Mouse (Mus musculus) liver, embryonic 13.5 days (tissue): ENCODE measurements at regions not wholly inside any gene's neighbourhood (a gene's known extent, or its start where the extent isn't known, plus 50 kb on each side); places are given as distances from the start of the nearest gene placed in this dataset.

Source experiments
- ATAC-seq: fragments of 200-750 bp; cut with Nextera tagmentation; 2 replicates; pipeline ENCODE4 v1.8.0; 2017; ENCODE audit warnings: low read depth, mild to moderate bottlenecking, moderate number of reproducible peaks, moderate library complexity
- DNase-seq: peaks from one replicate; pipeline ENCODE4 v3.0.0; 2022
- H3K27ac ChIP-seq: fragments of 300-500 bp; sonication (generic); 2 replicates; pipeline ENCODE4 v1.5.1; 2015; ENCODE audit warnings: moderate library complexity, mild to moderate bottlenecking, inconsistent platforms
- H3K27me3 ChIP-seq: fragments of 300-500 bp; sonication (generic); 2 replicates; pipeline ENCODE4 v1.6.1; 2015; ENCODE audit warnings: mild to moderate bottlenecking, inconsistent platforms
- H3K36me3 ChIP-seq: fragments of 300-500 bp; sonication (generic); 2 replicates; pipeline ENCODE4 v1.6.1; 2015; ENCODE audit warnings: mild to moderate bottlenecking, inconsistent platforms
- H3K4me1 ChIP-seq: fragments of 300-500 bp; sonication (generic); replicated peaks from 2 replicates; pipeline ENCODE4 v1.6.1; 2015; ENCODE audit warnings: inconsistent platforms
- H3K4me2 ChIP-seq: fragments of 300-500 bp; sonication (generic); 2 replicates; pipeline ENCODE4 v1.6.1; 2015; ENCODE audit warnings: inconsistent platforms, mild to moderate bottlenecking, moderate library complexity
- H3K4me3 ChIP-seq: fragments of 300-500 bp; sonication (generic); replicated peaks from 2 replicates; pipeline ENCODE4 v1.5.1; 2015; ENCODE audit warnings: mild to moderate bottlenecking, inconsistent platforms
- H3K9ac ChIP-seq: fragments of 300-500 bp; sonication (generic); 2 replicates; pipeline ENCODE4 v1.6.1; 2015; ENCODE audit warnings: mild to moderate bottlenecking, inconsistent platforms
- H3K9me3 ChIP-seq: fragments of 300-500 bp; sonication (generic); replicated peaks from 2 replicates; pipeline ENCODE4 v1.6.1; 2016; ENCODE audit warnings: inconsistent platforms
- WGBS: fragments of 180-500 bp; shearing (Covaris S2); methylation state at CpG from one replicate; pipeline ENCODE4 v1.1.7; 2015; ENCODE audit not compliant: insufficient replicate concordance; 5-methylcytosine and 5-hydroxymethylcytosine counted together

GRCm38 (mm10) chr11:31807461-31808215 lies 64.4 kb upstream of the Cpeb4 start:
- no peak for DNase-seq
- 0 out of 2 replicates have a peak, but pooled peaks cover 4% of the 10 kb centered on the region for H3K36me3 ChIP-seq
- no peaks in the 10 kb centered on the region for H3K27me3 ChIP-seq
- peak overlapping the region; percentile 60 for H3K9ac ChIP-seq
- H3K9me3 ChIP-seq = no peaks in the 10 kb centered on the region; the same call in 1 of the 2 replicates
- no peak for ATAC-seq
- H3K4me2 ChIP-seq = no peak overlapping the region
- peaks cover 89% of the 10 kb centered on the region for H3K4me1 ChIP-seq
- peak overlapping the region; percentile 96 for H3K27ac ChIP-seq
- H3K4me3 ChIP-seq = no peak overlapping the region
- 74% methylated on average over 8 of the region's 8 CpGs for WGBS

- H3K9ac ChIP-seq = peak overlapping the region; percentile 60
- no peaks in the 10 kb centered on the region; the same call in 1 of the 2 replicates for H3K9me3 ChIP-seq
- H3K4me3 ChIP-seq = no peak overlapping the region
- peak overlapping the region; percentile 96 for H3K27ac ChIP-seq
- peaks cover 89% of the 10 kb centered on the region for H3K4me1 ChIP-seq
- ATAC-seq (no peak), DNase-seq (no peak)
- H3K27me3 ChIP-seq = no peaks in the 10 kb centered on the region
- 0 out of 2 replicates have a peak, but pooled peaks cover 4% of the 10 kb centered on the region for H3K36me3 ChIP-seq
- H3K4me2 ChIP-seq = no peak overlapping the region
- WGBS = 73% methylated on average over 5 of the region's 5 CpGs
Measured at GRCm38 (mm10) chr11:31808216-31808838, 63.7 kb upstream of the Cpeb4 start.

- 0 out of 2 replicates have a peak, but pooled peaks cover 1% of the 10 kb centered on the region for H3K36me3 ChIP-seq
- H3K9ac ChIP-seq = peak overlapping the region; percentile 65
- no peaks in the 10 kb centered on the region; the same call in 1 of the 2 replicates for H3K9me3 ChIP-seq
- DNase-seq (peak; percentile 40), ATAC-seq (peak; percentile 48)
- H3K27ac ChIP-seq = peak overlapping the region; percentile 96
- H3K27me3 ChIP-seq = no peaks in the 10 kb centered on the region
- H3K4me2 ChIP-seq = no peak overlapping the region
- WGBS = 38% methylated on average over 7 of the region's 7 CpGs
- H3K4me3 ChIP-seq = no peak overlapping the region
- H3K4me1 ChIP-seq = peaks cover 86% of the 10 kb centered on the region
Measured at GRCm38 (mm10) chr11:31810011-31810786, 61.8 kb upstream of the Cpeb4 start.

GRCm38 (mm10) chr11:31812215-31812614 lies 59.8 kb upstream of the Cpeb4 start:
- Histone ChIP-seq H3K4me1 (peaks cover 80% of the 10 kb centered on the region), H3K4me2 (peak overlapping the region; percentile 42), H3K4me3 (peak overlapping the region; percentile 4; the same call in 1 of the 2 replicates), H3K27me3 (no peaks in the 10 kb centered on the region), H3K9ac (peak overlapping the region; percentile 55), H3K36me3 (no peaks in the 10 kb centered on the region), H3K9me3 (no peaks in the 10 kb centered on the region), H3K27ac (peak overlapping the region; percentile 96)
- ATAC-seq = peak; percentile 91
- peak; percentile 92 for DNase-seq
- 7% methylated on average over 9 of the region's 9 CpGs for WGBS

- H3K27ac ChIP-seq = peak overlapping the region; percentile 5; the same call in 1 of the 2 replicates
- 59% methylated on average over 4 of the region's 4 CpGs for WGBS
Measured at GRCm38 (mm10) chr11:31814616-31815015, 57.4 kb upstream of the Cpeb4 start.

GRCm38 (mm10) chr11:31815855-31816488 lies 56.0 kb upstream of the Cpeb4 start:
- H3K27ac ChIP-seq = peak overlapping the region; percentile 18; the same call in 1 of the 2 replicates
- peaks cover 55% of the 10 kb centered on the region for H3K4me1 ChIP-seq
- H3K9ac ChIP-seq = no peak overlapping the region
- 81% methylated on average over 12 of the region's 12 CpGs for WGBS
- no peak overlapping the region for H3K4me3 ChIP-seq
- ATAC-seq (no peak), DNase-seq (no peak)
- no peaks in the 10 kb centered on the region for H3K36me3 ChIP-seq
- no peak overlapping the region for H3K4me2 ChIP-seq
- no peaks in the 10 kb centered on the region for H3K27me3 ChIP-seq
- H3K9me3 ChIP-seq = no peaks in the 10 kb centered on the region

More at GRCm38 (mm10) chr11:31814616-31815015, 57.4 kb upstream of the Cpeb4 start:
- Histone ChIP-seq H3K4me1 (peaks cover 57% of the 10 kb centered on the region), H3K4me3 (no peak overlapping the region), H3K36me3 (no peaks in the 10 kb centered on the region), H3K4me2 (no peak overlapping the region), H3K27me3 (no peaks in the 10 kb centered on the region), H3K9ac (no peak overlapping the region), H3K9me3 (no peaks in the 10 kb centered on the region)
- ATAC-seq (no peak), DNase-seq (no peak)

- no peaks in the 10 kb centered on the region for H3K27me3 ChIP-seq
- H3K4me2 ChIP-seq = no peak overlapping the region
- H3K36me3 ChIP-seq = no peaks in the 10 kb centered on the region
- H3K9me3 ChIP-seq = no peaks in the 10 kb centered on the region
- WGBS = 83% methylated on average over 7 of the region's 7 CpGs
- no peak overlapping the region for H3K4me3 ChIP-seq
- DNase-seq = no peak
- H3K9ac ChIP-seq = no peak overlapping the region
- H3K27ac ChIP-seq = no peak overlapping the region
- ATAC-seq = no peak
- peaks cover 54% of the 10 kb centered on the region for H3K4me1 ChIP-seq
Measured at GRCm38 (mm10) chr11:31818032-31818431, 54.0 kb upstream of the Cpeb4 start.

- Histone ChIP-seq H3K9me3 (no peaks in the 10 kb centered on the region), H3K27ac (no peak overlapping the region), H3K27me3 (no peaks in the 10 kb centered on the region), H3K4me2 (no peak overlapping the region), H3K36me3 (no peaks in the 10 kb centered on the region), H3K4me3 (no peak overlapping the region), H3K9ac (no peak overlapping the region), H3K4me1 (peaks cover 58% of the 10 kb centered on the region)
- 70% methylated on average over 4 of the region's 4 CpGs for WGBS
- ATAC-seq (no peak), DNase-seq (no peak)
Measured at GRCm38 (mm10) chr11:31819964-31820363, 52.0 kb upstream of the Cpeb4 start.

- WGBS = 36% methylated on average over 12 of the region's 12 CpGs
- Histone ChIP-seq H3K4me1 (peaks cover 66% of the 10 kb centered on the region), H3K9ac (peak overlapping the region; percentile 31), H3K4me3 (no peak overlapping the region), H3K27me3 (no peaks in the 10 kb centered on the region), H3K9me3 (no peaks in the 10 kb centered on the region), H3K36me3 (no peaks in the 10 kb centered on the region), H3K27ac (peak overlapping the region; percentile 54), H3K4me2 (no peak overlapping the region)
- DNase-seq = no peak
- ATAC-seq = no peak
Measured at GRCm38 (mm10) chr11:31821479-31822411, 50.3 kb upstream of the Cpeb4 start.
